Mouse (Mus musculus) kidney, embryonic 14.5 days (tissue): ENCODE data around the gene Cxadr. TPM values are rescaled to one million over a fixed set of nuclear protein-coding genes. Genes with fewer than 3 reads are reported as not detected.
A peak's percentile ranks its signal among the peaks of the same experiment; 100 is the strongest.

Experiments
- ATAC-seq: fragments of 200-750 bp; cut with Nextera tagmentation; 2 replicates; pipeline ENCODE4 v1.8.0; 2017; ENCODE audit warnings: moderate number of reproducible peaks, mild to moderate bottlenecking, moderate TSS enrichment, moderate library complexity; ENCODE audit not compliant: low FRiP score, low TSS enrichment
- H3K27ac ChIP-seq: fragments of 300-500 bp; sonication (generic); 2 replicates; pipeline ENCODE4 v1.5.1; 2014; ENCODE audit warnings: low read depth, mild to moderate bottlenecking, low read length, moderate library complexity, mixed read lengths
- H3K27me3 ChIP-seq: fragments of 300-500 bp; sonication (generic); 2 replicates; pipeline ENCODE4 v1.6.1; 2014; ENCODE audit warnings: mild to moderate bottlenecking, low read length; ENCODE audit not compliant: control insufficient read depth, insufficient read depth
- H3K36me3 ChIP-seq: fragments of 300-500 bp; sonication (generic); 2 replicates; pipeline ENCODE4 v1.6.1; 2014; ENCODE audit warnings: low read length, mixed read lengths; ENCODE audit not compliant: control insufficient read depth, insufficient read depth
- H3K4me1 ChIP-seq: fragments of 300-500 bp; sonication (generic); 2 replicates; pipeline ENCODE4 v1.6.1; 2014; ENCODE audit warnings: low read length, mixed read lengths; ENCODE audit not compliant: control insufficient read depth, insufficient read depth
- H3K4me2 ChIP-seq: fragments of 300-500 bp; sonication (generic); replicated peaks from 2 replicates; pipeline ENCODE4 v1.6.1; 2014; ENCODE audit warnings: low read depth, mild to moderate bottlenecking, low read length
- H3K4me3 ChIP-seq: fragments of 300-500 bp; sonication (generic); 2 replicates; pipeline ENCODE4 v1.5.1; 2014; ENCODE audit warnings: mild to moderate bottlenecking, low read length
- H3K9ac ChIP-seq: fragments of 300-500 bp; sonication (generic); 2 replicates; pipeline ENCODE4 v1.6.1; 2014; ENCODE audit warnings: low read depth, mild to moderate bottlenecking, low read length, moderate library complexity
- H3K9me3 ChIP-seq: fragments of 300-500 bp; sonication (generic); 2 replicates; pipeline ENCODE4 v1.6.1; 2016; ENCODE audit warnings: low read length; ENCODE audit not compliant: control insufficient read depth
- WGBS: fragments of 180-500 bp; shearing (Covaris S2); extraction: QIAGEN DNeasy Blood & Tissue Kit; methylation state at CpG from one replicate; pipeline ENCODE4 v1.1.7; 2014; 5-methylcytosine and 5-hydroxymethylcytosine counted together
- polyA plus RNA-seq: library from polyadenylated mRNA; unstranded; fragments of >200 nt; fragmentation: Nextera tagmentation; extraction: Ambion mirVana; gene quantifications from 2 replicates; pipeline ENCODE4 v1.2.1, GENCODE M21; 2014

Gene Cxadr
- polyA plus RNA-seq, 1 experiment from 2014 or later: 25.7 TPM

- 92% methylated on average over 5 of the region's 5 CpGs for WGBS
- no peak overlapping the region for H3K4me3 ChIP-seq
- ATAC-seq: no peak
- no peak overlapping the region for H3K9ac ChIP-seq
- H3K4me2 ChIP-seq: no peak overlapping the region
- H3K9me3 ChIP-seq: no peaks in the 10 kb centered on the region
- H3K27me3 ChIP-seq: no peaks in the 10 kb centered on the region
- peaks cover 41% of the 10 kb centered on the region for H3K36me3 ChIP-seq
- H3K27ac ChIP-seq: no peak overlapping the region
- H3K4me1 ChIP-seq: peaks cover 11% of the 10 kb centered on the region; the same call in 1 of the 2 replicates
Measured at GRCm38 (mm10) chr16:78372786-78373185, 71.5 kb downstream of the Cxadr start.

GRCm38 (mm10) chr16:78373743-78374142, 72.5 kb downstream of the Cxadr start:
- H3K27me3 ChIP-seq: no peaks in the 10 kb centered on the region
- H3K4me3 ChIP-seq: no peak overlapping the region
- no peak overlapping the region for H3K4me2 ChIP-seq
- no peak for ATAC-seq
- no peak overlapping the region for H3K27ac ChIP-seq
- 67% methylated on average over 8 of the region's 8 CpGs for WGBS
- peaks cover 33% of the 10 kb centered on the region for H3K36me3 ChIP-seq
- peaks cover 11% of the 10 kb centered on the region; the same call in 1 of the 2 replicates for H3K4me1 ChIP-seq
- H3K9ac ChIP-seq: no peak overlapping the region
- H3K9me3 ChIP-seq: no peaks in the 10 kb centered on the region

DNA sequence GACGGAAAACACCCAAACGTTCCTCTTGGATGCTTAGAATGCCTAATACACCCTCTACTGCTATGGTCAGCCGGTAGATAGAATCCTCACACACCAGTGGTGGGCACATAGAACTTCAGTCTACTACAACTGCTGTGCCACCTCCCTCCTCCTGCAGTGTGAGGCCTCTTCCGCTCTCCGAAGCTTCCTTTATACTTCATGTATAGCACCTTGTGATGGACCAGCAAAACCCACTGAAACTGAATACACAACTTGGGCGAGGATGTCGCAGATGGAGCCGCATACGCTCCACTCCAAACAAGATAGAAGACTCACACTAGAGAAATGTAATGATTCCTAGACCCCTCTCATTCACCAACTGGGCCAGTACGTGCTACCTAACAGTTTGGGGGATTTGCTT, 73.9 kb downstream of the Cxadr start:
- Histone ChIP-seq H3K9me3 (no peaks in the 10 kb centered on the region), H3K9ac (peak overlapping the region; percentile 97), H3K27ac (no peak overlapping the region), H3K4me2 (peak overlapping the region; percentile 70), H3K4me1 (peaks cover 11% of the 10 kb centered on the region; the same call in 1 of the 2 replicates), H3K27me3 (no peaks in the 10 kb centered on the region), H3K36me3 (peaks cover 18% of the 10 kb centered on the region; the same call in 1 of the 2 replicates), H3K4me3 (peak overlapping the region; percentile 91)
- ATAC-seq: no peak
- WGBS: 57% methylated on average over 10 of the region's 10 CpGs

- peaks cover 18% of the 10 kb centered on the region; the same call in 1 of the 2 replicates for H3K36me3 ChIP-seq
- H3K4me2 ChIP-seq: peak overlapping the region; percentile 70
- peak overlapping the region; percentile 81 for H3K27ac ChIP-seq
- peak overlapping the region; percentile 97 for H3K9ac ChIP-seq
- H3K4me3 ChIP-seq: peak overlapping the region; percentile 91
- under 1% methylated on average over 60 of the region's 100 CpGs for WGBS
- no peaks in the 10 kb centered on the region for H3K9me3 ChIP-seq
- no peaks in the 10 kb centered on the region for H3K27me3 ChIP-seq
- H3K4me1 ChIP-seq: peaks cover 11% of the 10 kb centered on the region; the same call in 1 of the 2 replicates
- ATAC-seq: peak; percentile 75
Measured at GRCm38 (mm10) chr16:78375821-78376691, 74.8 kb downstream of the Cxadr start.

DNA sequence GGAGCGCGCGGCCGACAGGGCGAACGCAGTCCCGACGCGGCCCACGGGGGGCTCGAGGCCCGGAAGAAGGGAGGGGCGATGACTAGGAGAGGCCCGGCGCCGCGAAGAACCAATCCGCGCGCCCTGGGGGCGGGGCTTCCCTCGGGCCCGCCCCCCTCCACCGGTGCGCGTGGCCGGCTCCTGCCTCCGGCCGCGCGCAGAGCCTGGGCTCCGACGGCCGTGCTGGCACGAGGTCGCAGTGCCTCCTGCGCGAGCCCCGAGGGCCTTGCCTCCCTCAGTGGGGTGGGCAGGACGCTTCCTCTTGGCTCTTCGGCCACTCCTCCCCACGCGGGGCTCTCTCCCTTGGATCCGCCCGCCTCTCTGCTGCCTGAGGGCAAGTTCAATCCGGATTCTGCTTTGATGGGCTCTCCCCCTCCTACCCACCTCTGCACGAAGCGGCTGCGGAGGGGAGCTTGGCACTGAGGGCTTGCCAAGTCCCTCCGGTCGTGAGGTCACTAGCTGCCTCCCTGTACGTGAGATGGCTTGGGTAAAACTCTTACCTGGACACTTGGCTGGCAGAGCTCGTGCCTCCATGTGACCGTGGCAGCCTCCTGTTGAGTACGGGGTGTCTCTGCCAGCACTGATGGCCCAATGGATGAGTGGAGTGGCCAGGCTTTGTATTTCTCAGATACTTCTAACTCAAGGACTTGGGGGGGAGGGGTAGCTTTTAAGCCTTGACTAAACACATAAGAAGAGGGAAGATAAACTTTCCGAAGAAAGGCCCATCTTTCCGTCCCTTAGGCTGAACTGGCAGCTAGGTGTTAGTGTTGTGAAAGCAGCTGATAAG, 75.7 kb downstream of the Cxadr start, which contains the start of gene Btg3:
Gene Btg3, minus strand, starts transcription at position 448 of the 826 bp plus-strand sequence.
- no peaks in the 10 kb centered on the region for H3K27me3 ChIP-seq
- H3K9me3 ChIP-seq: no peaks in the 10 kb centered on the region
- 4% methylated on average over 34 of the region's 57 CpGs for WGBS
- peak within 1 kb of the TSS; percentile 91 for H3K4me3 ChIP-seq
- peaks cover 11% of the 10 kb centered on the region; the same call in 1 of the 2 replicates for H3K36me3 ChIP-seq
- H3K9ac ChIP-seq: peak within 1 kb of the TSS; percentile 97
- H3K4me1 ChIP-seq: peaks cover 11% of the 10 kb centered on the region; the same call in 1 of the 2 replicates
- H3K4me2 ChIP-seq: peak within 1 kb of the TSS; percentile 77
- peak within 1 kb of the TSS; percentile 81 for H3K27ac ChIP-seq
- ATAC-seq: peak; percentile 97

DNA sequence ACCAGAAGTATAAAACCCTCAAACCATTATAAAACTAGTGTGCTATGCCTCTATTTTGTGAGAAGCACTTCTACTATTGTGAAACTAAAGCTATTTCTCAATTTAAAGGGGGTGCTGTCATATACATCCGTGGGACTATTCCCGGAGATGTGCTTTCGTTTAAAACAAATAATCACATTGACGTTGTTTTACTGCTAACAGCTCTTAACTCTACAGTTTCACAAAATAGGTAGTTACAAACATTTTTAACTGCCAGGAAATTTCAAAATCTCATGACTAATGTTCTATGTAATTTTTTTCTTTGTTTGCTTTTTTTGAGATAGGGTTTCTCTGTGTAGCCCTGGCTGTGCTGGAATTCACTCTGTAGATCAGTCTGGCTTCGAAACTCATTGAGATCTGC, 77.2 kb downstream of the Cxadr start:
- no peak overlapping the region for H3K4me2 ChIP-seq
- no peaks in the 10 kb centered on the region for H3K27me3 ChIP-seq
- H3K36me3 ChIP-seq: no peaks in the 10 kb centered on the region
- H3K4me3 ChIP-seq: no peak overlapping the region
- no peak overlapping the region for H3K27ac ChIP-seq
- peaks cover 11% of the 10 kb centered on the region; the same call in 1 of the 2 replicates for H3K4me1 ChIP-seq
- H3K9ac ChIP-seq: no peak overlapping the region
- no peak for ATAC-seq
- H3K9me3 ChIP-seq: no peaks in the 10 kb centered on the region
- WGBS: 81% methylated on average over 5 of the region's 5 CpGs

GRCm38 (mm10) chr16:78389122-78389521, 87.8 kb downstream of the Cxadr start:
- H3K27ac ChIP-seq: no peak overlapping the region
- 79% methylated on average over 4 of the region's 4 CpGs for WGBS
- no peak overlapping the region for H3K4me2 ChIP-seq
- no peak overlapping the region for H3K9ac ChIP-seq
- no peaks in the 10 kb centered on the region for H3K4me1 ChIP-seq
- no peaks in the 10 kb centered on the region for H3K9me3 ChIP-seq
- no peak overlapping the region for H3K4me3 ChIP-seq
- no peaks in the 10 kb centered on the region for H3K27me3 ChIP-seq
- no peaks in the 10 kb centered on the region for H3K36me3 ChIP-seq
- ATAC-seq: no peak

GRCm38 (mm10) chr16:78389986-78390385, 88.7 kb downstream of the Cxadr start:
- no peak overlapping the region for H3K4me2 ChIP-seq
- no peak for ATAC-seq
- H3K27ac ChIP-seq: no peak overlapping the region
- no peaks in the 10 kb centered on the region for H3K9me3 ChIP-seq
- 93% methylated on average over 3 of the region's 3 CpGs for WGBS
- H3K27me3 ChIP-seq: no peaks in the 10 kb centered on the region
- no peak overlapping the region for H3K9ac ChIP-seq
- no peaks in the 10 kb centered on the region for H3K4me1 ChIP-seq
- H3K4me3 ChIP-seq: no peak overlapping the region
- no peaks in the 10 kb centered on the region for H3K36me3 ChIP-seq
